Mouse (Mus musculus): ENCODE data around the gene Tnip1.

Tnip1 gene

DNA sequence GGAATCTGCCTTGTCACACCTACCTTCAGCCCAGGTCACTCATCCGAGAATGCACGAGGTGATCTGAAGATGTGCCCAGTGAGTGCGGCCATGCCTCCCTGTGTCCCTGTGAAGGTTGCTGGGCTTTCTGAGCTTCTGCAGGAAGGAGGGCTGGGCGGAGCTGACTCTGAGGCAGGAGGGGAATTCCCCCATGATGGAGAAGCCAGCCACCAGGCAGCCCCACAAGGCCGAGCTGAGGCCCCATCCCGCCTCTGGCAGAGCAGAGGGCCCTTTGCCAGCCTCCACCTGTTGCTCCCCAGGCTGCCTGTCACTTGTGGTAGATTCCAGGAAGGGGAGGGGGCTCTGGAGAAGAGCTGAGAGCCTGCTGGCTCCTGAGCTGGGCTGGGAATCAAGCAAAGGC, at the start of gene Tnip1:
Gene Tnip1 (minus strand): TSS at position 108 of the 400 bp plus-strand sequence.
- no peak for DNase-seq

DNA sequence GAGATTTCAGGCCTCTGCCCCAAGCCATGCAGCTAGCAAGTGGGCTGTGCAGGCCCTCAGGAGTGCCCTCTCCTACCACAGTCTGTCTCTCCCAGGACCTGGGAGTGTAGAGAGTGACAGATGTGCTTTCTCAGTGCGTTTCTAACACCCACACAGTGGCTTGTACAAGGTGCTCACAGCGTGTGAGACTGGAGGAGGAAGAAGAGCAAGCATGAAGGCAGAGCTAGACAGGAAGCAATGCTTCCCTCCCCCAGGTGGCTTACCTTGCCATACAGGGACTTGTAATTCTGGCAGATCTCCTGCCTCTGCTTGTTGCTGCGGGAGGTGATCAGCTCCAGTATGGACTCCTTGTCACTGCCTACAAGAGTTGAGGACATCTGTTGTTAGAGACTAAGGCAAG, 48.7 kb upstream of the Tnip1 start:
- DNase-seq, result no peak

DNA sequence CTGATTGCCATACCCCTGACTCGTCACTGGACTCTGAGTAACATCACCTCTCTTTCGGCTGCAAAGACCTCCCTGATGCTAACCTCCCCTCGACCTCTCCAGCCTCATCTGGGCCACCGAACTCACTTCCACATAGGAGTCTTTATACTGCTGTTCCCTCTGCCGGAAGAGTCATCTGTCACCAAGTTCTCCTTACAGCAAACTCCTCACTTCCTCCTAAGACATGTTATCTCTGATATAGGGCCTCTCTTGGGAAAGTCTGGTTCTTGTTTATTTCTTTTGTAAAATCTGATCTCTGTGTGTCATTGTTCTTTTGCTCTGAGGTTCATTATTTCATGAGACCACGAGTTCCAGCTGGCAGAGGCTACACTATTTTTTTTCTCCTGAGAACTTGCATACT, 45.5 kb upstream of the Tnip1 start:
- no peak for DNase-seq

DNA sequence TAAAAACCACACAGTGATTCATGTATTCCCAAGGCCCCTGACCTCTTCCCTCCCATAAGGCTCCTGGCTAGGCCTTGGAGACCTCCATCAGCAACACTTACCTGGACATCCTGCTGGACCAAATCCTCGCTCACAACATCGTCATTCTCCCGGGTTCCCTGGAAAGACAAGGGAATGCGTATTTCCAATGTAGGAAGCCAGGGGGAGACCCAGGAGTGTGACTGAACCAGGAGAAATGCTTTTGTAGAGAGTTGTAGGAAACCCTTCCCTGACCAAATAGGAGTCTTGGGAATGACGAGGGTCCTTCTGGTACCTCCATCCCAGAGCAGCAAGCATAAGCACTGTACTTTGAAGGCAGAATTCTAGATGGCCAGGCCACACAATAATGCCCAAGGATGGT, 43.0 kb upstream of the Tnip1 start:
- no peak for DNase-seq

DNA sequence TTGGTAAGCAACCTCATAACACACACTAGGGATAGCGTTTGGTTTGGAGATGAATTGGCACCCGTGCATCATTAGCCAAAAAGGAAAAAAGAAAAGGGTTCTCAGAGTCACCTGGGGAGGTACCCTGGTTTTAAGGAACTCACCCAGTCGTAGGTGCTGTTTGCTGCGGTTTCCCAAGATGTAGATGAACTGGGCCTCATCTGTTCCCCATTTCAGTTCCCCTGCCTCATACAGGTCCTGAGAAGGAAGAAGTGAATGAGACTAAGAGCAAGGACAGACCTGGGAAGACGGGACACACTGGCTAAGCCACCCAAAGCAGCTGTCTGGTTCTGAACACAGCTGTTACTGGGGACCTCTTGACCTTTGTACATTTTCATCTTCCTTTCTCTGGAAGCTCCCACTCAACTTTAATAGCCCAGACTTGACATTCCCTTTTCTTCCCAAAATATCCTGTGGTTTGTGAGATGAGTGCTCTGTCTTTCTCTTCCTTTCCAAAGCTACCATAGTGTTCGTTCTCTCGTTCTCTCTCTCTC, 42.3 kb upstream of the Tnip1 start:
- DNase-seq, result no peak

DNA sequence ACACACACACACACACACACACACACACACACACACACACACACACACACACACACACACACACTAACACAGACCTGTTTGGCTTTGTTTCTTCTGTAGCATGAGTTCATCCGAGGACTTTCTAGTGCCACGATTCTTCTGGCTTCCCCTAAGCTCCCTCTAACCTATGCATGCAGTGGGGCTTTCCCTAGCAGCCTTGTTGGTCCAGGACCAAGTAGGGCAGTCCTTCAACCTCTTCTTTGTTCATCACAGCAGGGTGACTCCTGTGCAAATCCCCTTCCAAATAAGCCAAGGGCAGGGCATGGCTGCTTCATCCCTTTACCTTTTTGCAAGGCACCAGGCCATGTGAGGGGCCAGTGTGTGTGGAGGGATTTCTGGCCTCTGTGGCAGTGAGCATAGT, 36.0 kb upstream of the Tnip1 start:
- DNase-seq, result no peak

DNA sequence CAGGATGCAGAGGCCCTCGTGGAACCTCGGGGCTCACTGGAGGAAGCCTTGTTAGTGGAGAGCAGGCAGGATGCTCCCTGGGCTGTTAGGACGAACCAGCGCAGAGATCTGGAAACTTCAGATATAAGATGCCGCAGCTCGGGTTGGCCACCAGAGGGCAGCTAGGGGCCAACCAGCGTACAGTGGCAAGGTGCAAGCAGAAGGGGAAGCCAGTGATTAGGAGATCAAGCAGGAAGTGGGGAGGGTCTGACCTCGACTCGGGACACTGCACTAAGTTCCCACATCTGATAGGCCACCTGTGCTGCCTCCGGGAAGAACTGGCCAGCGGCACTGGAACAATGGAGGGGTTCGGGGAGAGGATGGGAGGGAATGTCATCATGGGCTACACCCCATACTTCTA, 35.6 kb upstream of the Tnip1 start:
- DNase-seq, result peak; percentile 56

DNA sequence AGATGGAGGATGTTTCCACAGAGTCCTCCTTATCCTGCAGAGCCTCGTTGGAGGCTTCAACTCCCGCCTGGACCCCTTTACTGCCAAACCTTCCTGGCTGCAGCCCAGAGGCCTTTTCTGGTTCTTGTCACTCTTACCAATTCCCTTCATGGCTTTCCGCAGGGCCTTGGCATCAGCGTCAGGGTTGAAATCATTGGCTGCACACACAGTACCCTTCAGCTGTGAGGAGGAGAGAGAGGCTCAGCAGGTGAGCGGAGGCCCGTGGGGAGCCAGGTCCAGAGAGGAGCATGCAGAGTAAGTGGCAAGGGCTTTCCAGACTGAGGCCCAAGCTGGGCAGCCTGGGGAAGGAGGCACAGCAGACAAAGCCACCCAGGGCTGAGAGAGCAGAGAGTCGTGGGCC, 33.5 kb upstream of the Tnip1 start:
- peak; percentile 71 for DNase-seq

DNA sequence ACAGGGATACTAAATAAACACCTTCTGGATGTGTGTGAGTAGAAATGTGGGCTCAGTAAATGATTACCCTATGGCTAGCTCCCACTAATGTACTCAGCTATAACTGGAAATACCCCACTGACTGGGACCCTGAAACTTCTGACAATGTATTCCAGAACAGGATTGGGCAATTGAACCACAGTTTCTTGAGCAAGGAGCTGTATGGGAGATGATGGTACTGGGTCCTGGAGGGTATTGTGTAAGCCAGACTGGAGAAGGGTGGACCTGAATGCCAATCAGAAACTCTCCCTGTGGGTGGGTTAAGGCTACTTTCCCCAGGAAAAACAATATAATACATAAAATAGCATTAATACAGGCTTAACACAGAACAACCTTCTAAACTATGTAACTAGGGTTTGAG, 27.2 kb upstream of the Tnip1 start:
- no peak for DNase-seq

DNA sequence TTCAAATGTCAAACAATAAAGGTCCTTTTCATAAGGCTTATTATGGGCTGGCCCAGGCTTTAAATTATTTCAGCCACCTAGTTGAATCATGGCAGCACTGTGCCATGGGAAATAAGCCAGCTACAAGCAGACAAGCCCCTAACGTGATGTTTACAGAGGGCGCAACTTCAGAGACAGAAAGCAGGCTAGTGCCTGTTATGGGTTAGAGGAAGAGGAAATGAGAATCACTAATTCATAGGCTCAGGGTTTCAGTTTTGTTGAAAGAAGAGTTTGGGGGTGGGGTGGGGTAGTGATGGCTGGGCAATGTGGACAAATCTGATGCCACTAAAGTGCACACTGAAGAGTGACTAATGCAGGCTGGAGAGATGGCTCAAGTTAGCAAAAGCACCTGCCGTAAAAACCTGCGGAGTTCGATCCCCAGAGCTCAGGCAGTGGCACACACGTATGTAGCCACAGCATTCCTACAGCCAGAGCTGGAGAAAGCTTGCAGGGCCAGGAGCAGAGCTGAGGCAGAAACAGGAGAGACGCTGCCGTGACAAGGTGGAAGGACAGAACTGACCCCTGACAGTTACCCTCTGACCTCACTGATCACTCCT, 26.1 kb upstream of the Tnip1 start:
- no peak for DNase-seq

DNA sequence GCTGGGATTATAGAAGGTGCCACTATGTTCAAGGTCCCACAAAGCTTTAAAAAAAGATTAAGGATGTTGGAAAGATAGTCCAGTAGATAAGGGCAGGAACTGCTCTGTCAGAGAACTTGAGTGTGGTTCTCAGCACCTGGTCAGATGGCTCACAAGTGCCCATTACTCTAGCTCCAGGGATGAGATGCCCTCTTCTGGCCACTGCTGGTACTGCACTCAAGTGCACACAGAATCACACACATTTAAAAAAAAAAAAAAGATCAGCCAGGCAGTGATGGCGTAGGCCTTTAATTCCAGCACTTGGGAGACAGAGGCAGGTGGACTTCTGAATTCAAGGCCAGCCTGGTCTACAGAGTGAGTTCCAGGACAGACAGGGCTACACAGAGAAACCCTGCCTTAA, 25.3 kb upstream of the Tnip1 start:
- no peak for DNase-seq

DNA sequence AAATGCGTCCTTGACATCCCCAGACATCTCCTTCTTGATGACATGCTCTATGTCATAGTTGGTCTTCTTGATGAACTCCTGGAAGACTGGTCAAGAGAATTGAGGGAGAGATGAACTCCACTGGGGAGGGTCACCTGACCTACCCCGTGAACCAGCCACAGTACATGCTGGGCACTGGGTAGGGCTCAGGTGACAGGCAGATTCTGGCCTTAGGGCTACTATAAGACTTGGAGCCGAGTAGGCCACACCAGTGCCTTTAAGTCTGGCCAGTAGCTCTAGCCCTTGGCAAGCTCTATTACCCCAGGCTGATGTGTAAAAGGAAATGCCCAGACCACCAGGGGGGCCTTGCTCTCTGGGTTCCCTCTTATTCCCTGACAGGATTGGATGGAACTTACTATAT, 22.4 kb upstream of the Tnip1 start:
- DNase-seq, result no peak

DNA sequence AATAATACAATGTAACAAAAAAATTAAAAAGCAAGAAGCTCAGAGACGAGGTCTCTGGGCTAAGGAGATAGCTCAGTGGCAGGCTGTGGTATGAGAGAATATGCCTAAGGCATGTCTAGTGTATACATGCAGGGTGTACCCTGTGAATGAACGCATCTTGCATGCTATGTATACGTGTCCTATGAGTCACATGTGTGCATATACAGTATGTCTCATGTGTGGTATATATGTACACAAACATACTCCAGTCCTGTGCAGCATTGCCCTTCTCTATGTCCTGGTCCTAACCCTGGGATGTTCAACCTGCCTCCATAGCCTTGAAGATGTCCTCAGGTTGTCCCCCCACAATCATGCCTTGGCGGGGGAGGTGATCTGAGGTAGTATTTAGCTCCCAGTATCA, 21.9 kb upstream of the Tnip1 start:
- no peak for DNase-seq

DNA sequence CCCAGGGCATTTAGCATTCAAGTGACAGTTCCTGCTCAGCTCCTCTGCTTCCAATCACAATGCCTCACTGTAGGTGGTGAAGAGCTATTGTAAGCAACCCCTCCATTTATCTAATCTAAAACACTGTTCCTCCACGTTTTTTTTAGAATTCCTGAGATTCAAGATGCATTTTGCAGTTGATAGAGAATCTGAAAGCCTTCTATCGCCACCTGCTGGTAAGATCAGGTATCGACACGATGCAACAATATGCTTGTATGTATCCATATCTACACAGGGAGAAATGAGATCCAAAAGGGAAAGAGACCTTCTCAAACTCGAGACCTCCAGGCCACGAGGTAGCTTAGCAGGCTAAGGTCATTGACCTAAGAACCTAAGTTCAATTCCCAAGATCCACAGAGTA, 21.4 kb upstream of the Tnip1 start:
- peak; percentile 58 for DNase-seq

DNA sequence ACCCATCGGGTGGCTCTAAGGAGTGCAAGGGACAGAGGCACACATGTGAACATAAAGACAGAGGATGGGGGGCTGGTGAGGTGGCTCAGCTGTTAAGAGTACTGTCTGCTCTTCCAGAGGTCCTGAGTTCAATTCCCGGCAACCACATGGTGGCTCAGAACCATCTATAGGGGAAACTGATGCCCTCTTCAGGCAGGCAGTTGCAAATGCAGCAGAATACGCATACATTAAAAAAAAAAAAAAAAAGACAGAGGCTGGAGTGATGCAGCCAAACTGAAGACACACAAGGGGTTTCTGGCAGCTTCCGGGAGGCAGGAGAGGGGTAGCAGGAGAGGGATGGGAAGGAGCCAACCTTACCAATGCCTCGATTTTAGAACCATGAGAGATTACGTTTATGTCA, 19.8 kb upstream of the Tnip1 start:
- no peak for DNase-seq

DNA sequence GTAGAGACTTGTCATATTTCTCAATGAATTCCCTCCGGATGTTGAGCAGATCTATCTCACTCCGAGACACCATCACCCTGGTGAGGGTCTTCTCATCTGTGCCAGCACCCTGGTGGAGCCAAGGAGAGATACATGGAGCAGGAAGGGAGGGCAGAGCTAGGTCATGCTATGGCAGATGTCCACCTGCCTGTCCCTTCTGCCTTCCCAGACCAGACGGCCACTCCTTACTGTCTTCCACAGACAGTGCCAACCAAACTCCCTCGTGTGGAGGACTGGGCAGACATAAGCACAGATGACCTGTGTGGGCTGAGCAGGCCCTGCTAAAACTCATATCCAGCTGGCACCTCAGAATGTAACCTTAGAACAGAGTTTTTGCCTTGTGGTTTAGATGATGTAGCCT, 18.9 kb upstream of the Tnip1 start:
- DNase-seq, result no peak

DNA sequence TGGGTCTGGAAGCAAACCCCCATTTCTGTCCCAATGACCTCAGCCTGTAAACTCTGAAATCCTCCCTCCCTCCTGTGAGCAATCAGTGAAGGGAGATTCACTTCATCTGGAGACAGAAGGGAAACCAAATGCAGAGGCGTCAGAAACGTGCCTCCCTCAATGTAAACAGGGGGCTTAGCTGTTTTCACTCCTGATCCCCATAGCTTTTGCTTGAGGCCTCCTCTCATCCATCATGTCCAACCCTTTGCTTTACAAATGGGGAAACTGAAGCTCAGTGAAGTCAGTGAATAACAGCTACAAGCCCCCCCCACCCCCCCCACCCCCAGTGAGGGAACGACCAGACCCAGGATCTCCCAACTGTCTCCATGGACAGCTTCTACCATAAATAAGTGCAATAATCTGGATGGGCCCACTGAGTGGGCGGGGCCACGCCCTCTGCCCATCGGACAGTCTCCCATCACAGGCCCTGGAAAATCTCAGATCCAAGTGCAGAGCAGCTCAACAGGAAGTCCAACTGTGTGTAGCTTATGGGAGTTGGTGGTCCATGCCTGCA, 14.7 kb upstream of the Tnip1 start:
- no peak for DNase-seq

DNA sequence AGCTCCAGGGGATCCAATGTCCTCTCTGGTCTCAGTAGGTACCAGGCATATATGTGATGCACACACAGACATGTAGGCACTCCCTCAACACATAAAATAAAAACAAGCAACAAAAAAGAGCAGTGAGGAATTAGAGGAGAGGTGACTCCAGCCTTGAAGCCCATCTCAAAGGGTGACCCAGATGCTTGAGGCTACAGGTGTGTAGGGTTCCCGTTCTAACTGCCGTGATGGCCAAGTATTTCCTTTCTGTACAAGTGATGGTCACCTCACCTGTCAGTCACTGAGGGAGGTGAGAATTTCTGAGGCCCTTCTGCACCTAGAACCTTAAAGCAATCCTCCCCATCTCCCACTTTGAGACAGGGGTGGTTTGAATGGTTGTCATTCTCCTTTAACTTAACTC, 13.6 kb upstream of the Tnip1 start:
- no peak for DNase-seq

DNA sequence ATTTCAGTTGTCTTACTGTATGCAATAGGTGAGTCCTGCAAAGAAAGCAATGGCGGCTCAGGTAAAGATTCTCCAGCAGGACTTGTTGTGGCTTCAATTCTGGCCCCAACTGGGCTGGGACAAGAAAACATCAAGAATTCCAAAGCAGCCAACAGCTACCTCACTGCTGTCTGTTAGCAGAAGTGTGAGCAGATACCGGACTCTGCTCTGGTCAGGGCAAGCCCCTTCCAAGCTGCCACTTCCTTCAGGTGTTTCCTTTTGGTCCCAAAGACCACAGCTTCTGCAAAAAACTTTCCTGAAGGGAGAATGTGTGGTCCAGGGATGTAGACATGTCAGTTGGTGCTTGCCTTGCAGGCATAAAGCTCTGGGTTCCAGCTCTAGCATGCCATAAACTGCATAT, 13.0 kb upstream of the Tnip1 start:
- no peak for DNase-seq

DNA sequence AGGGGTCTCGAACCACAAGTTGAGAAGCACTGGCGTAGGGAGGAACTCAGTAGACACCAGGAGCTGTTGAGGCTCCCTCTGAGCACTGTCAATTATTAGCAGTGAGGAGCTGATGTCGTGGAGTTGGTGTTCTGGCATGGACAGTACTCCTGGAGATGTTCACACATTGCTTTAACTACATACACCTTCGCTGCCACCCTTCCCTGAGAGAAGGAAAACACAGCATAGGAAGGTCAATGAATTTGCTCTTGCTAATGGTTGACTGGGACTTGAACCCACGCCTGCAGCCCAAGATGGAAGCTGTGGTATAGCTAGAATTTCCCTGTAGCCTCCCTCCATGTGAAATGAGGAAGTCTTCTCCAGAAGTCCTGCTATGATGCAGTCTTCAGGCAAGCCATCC, 12.6 kb upstream of the Tnip1 start:
- DNase-seq, result no peak

DNA sequence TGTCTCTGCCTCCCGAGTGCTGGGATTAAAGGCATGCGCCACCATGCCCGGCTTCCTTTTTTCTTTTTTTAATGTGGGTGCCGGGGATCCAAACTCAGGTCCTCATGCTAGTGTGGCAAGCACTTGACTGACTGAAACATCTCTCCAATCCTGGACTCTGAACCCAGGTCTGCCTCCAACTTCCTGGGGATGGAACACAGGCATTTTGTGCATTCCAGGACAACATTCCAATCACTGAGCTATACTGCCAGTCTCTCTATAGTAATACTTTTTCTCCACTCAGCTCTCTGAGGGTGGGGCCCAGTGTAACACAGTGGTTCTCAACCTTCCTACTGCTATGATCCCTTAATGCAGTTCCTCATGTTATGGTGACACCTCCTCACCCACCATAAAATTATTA, 11.9 kb upstream of the Tnip1 start:
- DNase-seq, result no peak

DNA sequence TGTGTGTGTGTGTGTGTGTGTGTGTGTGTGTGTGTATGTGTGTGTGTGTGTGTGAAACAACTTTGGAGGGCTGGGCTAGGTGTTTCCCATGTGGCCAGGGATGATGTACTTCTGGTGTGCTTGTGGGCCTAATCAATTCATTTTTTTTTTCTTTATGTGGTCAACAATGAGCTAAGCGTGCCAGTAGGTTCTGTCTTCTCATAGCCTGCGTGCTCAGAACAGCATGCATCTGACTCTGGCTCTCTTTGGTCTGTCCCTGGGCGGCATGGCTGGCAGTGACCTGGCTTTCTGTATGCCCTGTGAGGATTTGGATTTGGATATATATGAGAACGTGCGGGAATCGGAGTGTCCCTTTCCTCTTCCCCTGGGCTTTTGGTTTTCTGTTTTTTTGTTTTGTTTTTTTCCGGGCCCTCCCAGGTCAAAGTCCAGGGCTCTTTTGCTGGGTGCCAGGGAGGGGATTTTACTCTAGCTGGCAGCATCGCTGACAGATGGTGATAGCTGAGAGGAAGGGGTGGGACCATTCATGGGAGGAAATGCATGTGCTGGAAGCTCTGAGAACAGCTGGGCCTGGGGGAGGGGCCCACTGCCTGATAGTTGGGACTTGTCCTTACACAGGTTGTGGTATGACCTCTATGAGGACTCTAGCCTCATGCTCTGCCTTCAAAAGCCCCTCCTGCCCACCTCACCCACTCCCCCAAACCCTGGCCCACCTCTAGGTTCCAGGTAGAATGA, 10.9 kb upstream of the Tnip1 start:
- DNase-seq, result no peak

DNA sequence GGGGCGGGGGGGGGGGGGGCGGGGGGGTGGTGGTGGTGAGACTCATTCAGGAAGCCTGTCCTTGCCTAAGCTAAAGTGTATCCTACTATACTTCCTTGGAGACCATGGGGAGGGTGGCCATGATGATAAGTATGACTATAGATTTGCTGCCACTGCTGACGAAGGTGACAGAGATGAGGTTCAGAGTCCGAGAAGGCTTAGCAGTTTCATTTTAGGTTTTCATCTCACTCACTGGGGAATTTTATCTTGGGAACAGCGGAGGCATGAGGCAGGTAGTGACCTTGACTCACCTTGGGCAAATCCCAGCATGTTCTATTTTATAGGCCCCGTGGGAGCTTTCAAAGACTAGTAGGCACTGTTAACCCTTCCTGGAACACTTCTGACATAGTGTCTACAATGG, 10.1 kb upstream of the Tnip1 start:
- DNase-seq, result no peak

DNA sequence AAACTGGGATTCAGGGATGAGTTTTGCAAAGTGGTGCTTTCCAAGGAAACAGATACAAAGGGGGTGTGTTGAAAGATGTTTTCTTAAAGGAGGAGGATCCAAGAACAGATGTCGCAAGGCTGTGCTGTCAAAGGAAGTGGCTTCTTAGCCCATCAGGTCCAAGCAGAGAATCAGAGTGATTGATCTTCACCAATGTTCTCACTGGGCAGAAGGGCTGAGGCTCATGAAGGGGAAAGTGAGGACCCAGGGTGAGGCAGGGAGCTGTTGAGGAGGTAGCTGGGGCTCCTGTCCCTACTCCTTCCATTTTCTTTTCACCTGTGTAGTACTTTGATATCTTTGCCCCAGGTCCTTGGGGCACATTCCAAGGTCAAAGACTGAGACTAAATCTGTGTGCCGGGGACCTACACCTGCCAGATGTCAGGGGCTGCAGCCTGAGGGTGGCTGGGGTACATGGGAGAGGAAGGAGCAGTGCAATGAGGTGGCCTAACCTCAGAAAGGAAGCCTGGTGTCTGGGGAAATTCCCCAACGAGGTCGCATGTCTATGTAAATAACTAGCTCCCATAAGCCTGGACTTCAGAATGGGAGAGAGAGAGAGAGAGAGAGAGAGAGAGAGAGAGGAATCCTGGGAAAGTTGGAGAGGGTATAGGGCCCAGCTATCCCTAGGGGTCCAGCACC, 9.5 kb upstream of the Tnip1 start:
- no peak for DNase-seq
